Mouse (Mus musculus) forebrain, embryonic 11.5 days (tissue): Measurements from ENCODE around the gene Tmtc4. TPM values are rescaled to one million over a fixed set of nuclear protein-coding genes. Genes with fewer than 3 reads are reported as not detected.

ENCODE experiments used
- ATAC-seq: fragments of 200-750 bp; cut with Nextera tagmentation; replicated peaks from 2 replicates; pipeline ENCODE4 v1.8.0; 2017; ENCODE audit warnings: moderate TSS enrichment; ENCODE audit not compliant: low FRiP score
- DNase-seq: peaks from one replicate; pipeline ENCODE4 v3.0.0-alpha.2; 2017; ENCODE audit warnings: low spot score
- H3K27ac ChIP-seq: fragments of 300-500 bp; sonication (generic); 2 replicates; pipeline ENCODE4 v1.5.1; 2014; ENCODE audit warnings: low read depth, low read length
- H3K27me3 ChIP-seq: fragments of 300-500 bp; sonication (generic); 2 replicates; pipeline ENCODE4 v1.6.1; 2014; ENCODE audit warnings: mild to moderate bottlenecking, low read length, mixed read lengths; ENCODE audit not compliant: control insufficient read depth, insufficient read depth
- H3K36me3 ChIP-seq: fragments of 300-500 bp; sonication (generic); 2 replicates; pipeline ENCODE4 v1.6.1; 2014; ENCODE audit warnings: mild to moderate bottlenecking, low read length, moderate library complexity, mixed read lengths; ENCODE audit not compliant: control insufficient read depth, insufficient read depth
- H3K4me1 ChIP-seq: fragments of 300-500 bp; sonication (generic); replicated peaks from 2 replicates; pipeline ENCODE4 v1.6.1; 2014; ENCODE audit warnings: low read length, mixed read lengths; ENCODE audit not compliant: control insufficient read depth, insufficient read depth
- H3K4me2 ChIP-seq: fragments of 300-500 bp; sonication (generic); 2 replicates; pipeline ENCODE4 v1.6.1; 2014; ENCODE audit warnings: low read depth, mild to moderate bottlenecking, low read length, moderate library complexity, mixed read lengths; ENCODE audit not compliant: severe bottlenecking
- H3K4me3 ChIP-seq: fragments of 300-500 bp; sonication (generic); 2 replicates; pipeline ENCODE4 v1.5.1; 2014; ENCODE audit warnings: low read depth, low read length
- H3K9ac ChIP-seq: fragments of 300-500 bp; sonication (generic); 2 replicates; pipeline ENCODE4 v1.6.1; 2014; ENCODE audit warnings: low read length
- H3K9me3 ChIP-seq: fragments of 300-500 bp; sonication (generic); 2 replicates; pipeline ENCODE4 v1.6.1; 2016; ENCODE audit warnings: low read length, mixed read lengths; ENCODE audit not compliant: control insufficient read depth
- WGBS: fragments of 180-500 bp; shearing (Covaris S2); extraction: QIAGEN DNeasy Blood & Tissue Kit; methylation state at CpG from one replicate; pipeline ENCODE4 v1.1.7; 2014; 5-methylcytosine and 5-hydroxymethylcytosine counted together
- polyA plus RNA-seq: library from polyadenylated mRNA; unstranded; fragments of >200 nt; fragmentation: Nextera tagmentation; extraction: Ambion mirVana; gene quantifications from 2 replicates; pipeline ENCODE4 v1.2.1, GENCODE M21; 2014

Gene Tmtc4
- polyA plus RNA-seq, 1 experiment from 2014 or later, result 37.2 TPM

DNA sequence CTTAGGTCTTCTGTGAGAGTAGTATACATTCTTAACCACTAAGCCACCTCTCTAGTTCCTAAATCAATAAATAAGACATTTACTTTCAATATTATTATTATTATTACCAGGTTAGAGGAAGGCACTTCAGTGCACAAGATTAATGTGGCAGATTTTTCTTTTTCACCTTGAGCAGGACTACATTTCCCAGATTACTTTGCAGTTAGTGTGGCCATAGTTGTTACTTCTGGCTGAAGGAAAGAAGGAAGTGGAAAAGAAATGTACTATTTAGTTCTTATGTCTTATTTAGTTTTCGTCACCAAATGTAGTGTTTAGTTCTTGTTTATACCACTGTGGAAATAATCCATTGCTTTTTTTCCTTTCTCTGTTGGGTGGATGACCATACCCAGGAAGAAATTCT lies 19.9 kb upstream of the Tmtc4 start:
- H3K4me1 ChIP-seq, result no peaks in the 10 kb centered on the region
- no peak overlapping the region for H3K4me2 ChIP-seq
- no peak overlapping the region for H3K27ac ChIP-seq
- no peaks in the 10 kb centered on the region for H3K36me3 ChIP-seq
- no peak for DNase-seq
- no peak overlapping the region for H3K4me3 ChIP-seq
- no peaks in the 10 kb centered on the region for H3K9me3 ChIP-seq
- no peaks in the 10 kb centered on the region for H3K27me3 ChIP-seq
- H3K9ac ChIP-seq, result no peak overlapping the region
- ATAC-seq, result no peak
- 90% methylated on average over 1 of the region's 1 CpGs for WGBS

DNA sequence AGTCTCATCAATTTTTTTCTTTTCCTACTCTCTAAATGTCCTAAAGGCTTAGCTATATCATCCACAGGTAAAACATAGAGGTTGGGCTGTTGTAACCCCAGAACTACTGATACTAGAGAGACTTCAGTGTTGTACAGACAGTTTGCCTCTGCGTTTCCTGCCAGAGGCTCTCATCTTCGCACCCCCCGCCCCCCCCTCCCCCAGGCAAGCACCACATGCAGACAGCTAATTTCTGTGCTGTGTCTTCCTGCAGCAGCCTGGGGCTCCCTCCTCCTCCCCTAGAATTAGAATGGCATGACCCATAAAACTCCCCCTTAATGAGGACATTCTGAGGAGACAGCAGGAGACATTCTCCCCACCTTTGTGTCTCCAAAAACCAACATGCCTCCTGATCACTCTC lies 17.6 kb upstream of the Tmtc4 start:
- Histone ChIP-seq H3K36me3 (no peaks in the 10 kb centered on the region), H3K4me1 (no peaks in the 10 kb centered on the region), H3K4me3 (no peak overlapping the region), H3K9me3 (no peaks in the 10 kb centered on the region), H3K4me2 (no peak overlapping the region), H3K27ac (no peak overlapping the region), H3K27me3 (no peaks in the 10 kb centered on the region), H3K9ac (no peak overlapping the region)
- WGBS, result 43% methylated on average over 3 of the region's 3 CpGs
- DNase-seq (no peak), ATAC-seq (no peak)

DNA sequence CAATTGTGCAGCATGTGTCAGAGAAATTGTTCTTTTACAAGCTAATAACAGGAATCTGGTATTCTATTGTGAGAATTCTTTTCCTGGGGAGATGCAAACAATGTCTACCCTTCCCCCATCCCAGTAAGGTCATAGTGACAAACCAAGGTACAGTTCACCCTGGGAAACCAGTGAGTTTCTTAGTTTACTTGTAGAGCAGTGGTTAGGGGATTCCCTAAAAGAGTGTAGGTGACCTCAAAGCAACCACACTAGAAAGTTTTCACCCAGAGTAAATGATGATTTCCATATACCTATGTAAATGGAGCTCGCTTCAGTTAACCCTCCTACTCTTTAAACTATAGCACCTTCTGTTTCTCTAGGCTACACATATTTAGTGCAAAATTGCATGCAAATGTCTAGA lies 13.6 kb upstream of the Tmtc4 start:
- ATAC-seq, result no peak
- Histone ChIP-seq H3K4me2 (no peak overlapping the region), H3K36me3 (no peaks in the 10 kb centered on the region), H3K27me3 (no peaks in the 10 kb centered on the region), H3K4me3 (no peak overlapping the region), H3K4me1 (no peaks in the 10 kb centered on the region), H3K9ac (no peak overlapping the region), H3K9me3 (no peaks in the 10 kb centered on the region), H3K27ac (no peak overlapping the region)
- DNase-seq, result no peak
- 88% methylated on average over 1 of the region's 1 CpGs for WGBS

DNA sequence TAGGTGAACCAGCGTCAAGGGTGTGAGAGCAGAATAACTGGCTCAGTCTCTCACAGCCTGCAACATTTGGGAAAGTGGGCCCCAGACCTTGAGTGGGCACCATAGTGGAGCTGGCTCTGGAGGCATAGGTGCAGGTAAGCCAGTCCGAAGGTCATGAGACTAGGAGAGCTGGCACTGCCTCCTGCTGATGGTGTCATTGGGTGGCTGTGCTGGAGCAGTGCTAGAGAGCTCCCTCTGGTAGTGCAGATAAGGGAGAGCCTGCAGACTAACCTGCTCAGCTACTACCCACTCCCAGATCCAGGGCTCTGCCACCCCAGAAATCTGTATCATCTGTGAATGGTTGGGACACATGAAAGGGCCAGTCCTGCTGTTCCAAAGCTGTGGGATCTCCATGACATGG lies 10.1 kb upstream of the Tmtc4 start:
- Histone ChIP-seq H3K27me3 (no peaks in the 10 kb centered on the region), H3K4me1 (no peaks in the 10 kb centered on the region), H3K9me3 (no peaks in the 10 kb centered on the region), H3K36me3 (no peaks in the 10 kb centered on the region), H3K9ac (no peak overlapping the region), H3K4me2 (no peak overlapping the region), H3K4me3 (no peak overlapping the region), H3K27ac (no peak overlapping the region)
- WGBS, result 90% methylated on average over 2 of the region's 2 CpGs
- no peak for DNase-seq
- no peak for ATAC-seq

DNA sequence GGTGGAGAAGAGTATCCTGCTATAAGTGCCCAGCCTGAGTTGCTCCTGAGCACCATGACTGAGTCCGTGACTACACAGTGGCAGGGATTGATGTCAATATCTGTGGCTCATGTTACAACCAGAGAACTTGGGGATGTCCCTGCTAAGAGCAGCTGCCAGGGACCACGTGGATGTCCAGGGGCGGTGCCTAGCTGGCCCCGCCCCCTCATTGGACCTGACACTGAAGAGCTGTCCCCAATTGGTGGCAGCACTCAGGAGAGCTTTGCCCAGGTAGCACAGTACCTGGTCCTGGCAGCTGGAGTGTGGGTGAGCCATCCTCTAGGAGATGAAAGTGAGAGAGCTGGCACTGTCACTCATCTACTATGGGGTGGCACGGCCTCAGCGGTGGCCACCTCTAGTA lies 9.1 kb upstream of the Tmtc4 start:
- Histone ChIP-seq H3K9ac (no peak overlapping the region), H3K36me3 (no peaks in the 10 kb centered on the region), H3K4me3 (no peak overlapping the region), H3K27ac (no peak overlapping the region), H3K4me1 (no peaks in the 10 kb centered on the region), H3K27me3 (no peaks in the 10 kb centered on the region), H3K4me2 (no peak overlapping the region), H3K9me3 (no peaks in the 10 kb centered on the region)
- DNase-seq (no peak), ATAC-seq (0 out of 2 replicates have a peak, but pooled peaks have one; percentile 27)
- 68% methylated on average over 6 of the region's 6 CpGs for WGBS

DNA sequence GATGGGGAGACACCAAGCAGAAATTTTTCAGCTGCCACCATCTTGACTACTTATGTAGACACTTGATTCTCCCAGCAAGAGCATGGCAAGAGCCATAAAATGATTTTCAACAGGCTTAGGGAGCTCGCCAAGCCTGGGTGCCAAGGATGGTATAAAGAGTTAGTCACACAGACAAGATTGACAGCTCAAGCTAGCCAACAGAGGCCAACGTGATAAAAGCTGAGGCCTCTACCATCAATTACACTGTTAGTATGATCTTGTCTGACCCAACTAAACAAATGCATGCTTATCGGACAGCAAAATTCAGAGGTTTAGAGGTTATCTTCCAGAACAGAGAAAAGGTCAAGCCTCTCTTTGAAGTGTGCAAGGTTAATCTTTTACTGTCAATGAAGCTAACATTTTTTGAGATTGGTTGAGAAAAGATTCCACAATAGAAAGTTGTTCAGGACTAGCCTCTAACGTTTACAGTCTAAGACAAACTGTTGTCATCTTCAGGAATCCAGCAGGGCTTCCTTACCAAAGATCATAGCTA lies 6.8 kb upstream of the Tmtc4 start:
- Histone ChIP-seq H3K9ac (no peak overlapping the region), H3K4me3 (no peak overlapping the region), H3K4me1 (no peaks in the 10 kb centered on the region), H3K27me3 (no peaks in the 10 kb centered on the region), H3K4me2 (no peak overlapping the region), H3K27ac (no peak overlapping the region), H3K36me3 (no peaks in the 10 kb centered on the region), H3K9me3 (no peaks in the 10 kb centered on the region)
- 83% methylated on average over 4 of the region's 4 CpGs for WGBS
- no peak for ATAC-seq
- DNase-seq, result no peak

DNA sequence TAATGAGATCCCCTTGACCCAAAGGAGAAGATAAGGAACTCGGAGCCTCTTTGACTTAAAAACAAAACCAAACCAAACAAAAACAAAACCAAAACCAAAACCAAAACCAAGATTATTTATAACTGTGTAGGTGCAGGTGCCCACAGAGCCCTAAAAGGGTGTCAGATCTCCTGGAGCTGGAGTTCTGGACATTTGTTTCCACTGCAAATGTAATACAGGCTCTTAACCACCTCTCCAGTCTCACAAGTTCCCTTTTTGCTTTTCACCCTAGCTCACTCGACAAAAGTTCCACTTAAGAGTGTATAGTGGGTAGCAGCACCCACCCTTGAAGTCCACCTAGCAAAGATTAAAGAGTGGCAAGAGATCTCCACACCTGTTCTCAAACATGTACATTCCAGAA lies 2.6 kb upstream of the Tmtc4 start:
- Histone ChIP-seq H3K4me1 (peaks cover 7% of the 10 kb centered on the region), H3K9me3 (no peaks in the 10 kb centered on the region), H3K4me2 (no peak overlapping the region), H3K9ac (no peak overlapping the region), H3K27ac (no peak overlapping the region), H3K36me3 (no peaks in the 10 kb centered on the region), H3K4me3 (no peak overlapping the region), H3K27me3 (no peaks in the 10 kb centered on the region)
- DNase-seq (no peak), ATAC-seq (no peak)
- WGBS, result 80% methylated on average over 2 of the region's 2 CpGs

DNA sequence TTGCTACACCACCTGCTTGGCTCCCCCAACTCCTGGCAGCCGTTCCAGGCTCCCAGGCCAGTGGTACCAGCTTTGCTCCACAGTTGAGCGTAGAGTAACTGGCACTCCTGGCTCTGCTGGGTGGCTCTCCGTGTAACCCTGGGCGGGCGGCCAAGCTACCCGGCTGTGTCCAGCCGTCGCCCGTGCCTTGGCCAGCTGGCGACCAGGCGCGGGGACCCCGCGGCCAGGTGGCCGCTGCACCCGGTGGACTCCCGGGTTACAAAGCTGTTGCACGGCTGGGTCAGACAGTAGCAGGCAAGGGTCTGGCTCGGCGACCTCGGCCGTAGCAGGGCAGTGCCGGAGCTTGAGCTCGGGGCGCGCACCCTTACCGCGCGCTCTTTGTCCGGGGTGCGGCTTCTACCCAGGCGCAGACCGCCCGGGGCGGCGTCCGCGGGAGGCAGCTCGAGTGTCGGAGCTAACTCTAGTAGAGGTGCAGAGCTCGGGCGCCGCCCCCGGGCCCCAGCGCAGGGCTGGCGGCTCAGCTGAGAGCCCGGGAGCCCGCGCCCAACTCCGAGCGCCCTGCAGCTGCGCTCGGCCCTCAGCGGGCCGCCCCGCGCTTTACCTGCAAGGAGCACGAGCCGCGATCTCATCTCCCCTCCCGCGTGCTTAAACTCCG lies 1.1 kb downstream of the Tmtc4 start:
- peak overlapping the region; percentile 67 for H3K4me3 ChIP-seq
- peak overlapping the region; percentile 80 for H3K9ac ChIP-seq
- no peaks in the 10 kb centered on the region; the same call in 1 of the 2 replicates for H3K27me3 ChIP-seq
- H3K27ac ChIP-seq, result peak overlapping the region; percentile 82; the same call in 1 of the 2 replicates
- peak overlapping the region; percentile 94 for H3K4me2 ChIP-seq
- H3K36me3 ChIP-seq, result no peaks in the 10 kb centered on the region
- under 1% methylated on average over 60 of the region's 63 CpGs for WGBS
- H3K9me3 ChIP-seq, result no peaks in the 10 kb centered on the region
- ATAC-seq, result peak; percentile 87
- no peak for DNase-seq
- H3K4me1 ChIP-seq, result peaks cover 7% of the 10 kb centered on the region
